Mouse (Mus musculus) gastrocnemius, postnatal 14 days (tissue): ENCODE results near the gene Aox4. TPM values are rescaled to one million over a fixed set of nuclear protein-coding genes. Genes with fewer than 3 reads are reported as not detected.

ENCODE experiments used
- DNase-seq: peaks from one replicate; pipeline ENCODE4 v3.0.0; 2021; ENCODE audit warnings: mixed read lengths
- intact Hi-C: fragments of 180-260 bp; cut with DNase I; formaldehyde crosslinking; loops from one replicate; pipeline ENCODE4 v1.15.1; 2025; ENCODE audit warnings: low total_unique reads
- total RNA-seq, 2 experiments: library from RNA; stranded (reverse); gene quantifications; 2 replicates each; pipeline ENCODE4 v1.2.3; 2021

Aox4 gene
- total RNA-seq, 2 experiments from 2014 or later = 0.14 TPM; not detected in 1

GRCm38 (mm10) chr1:58294730-58295129, 84.5 kb downstream of the Aox4 start:
- intact Hi-C loops = loop anchor here (5.0 kb wide), 1 partner anchor 137 kb away; no protein-coding TSS in a partner anchor
- no peak for DNase-seq

DNA sequence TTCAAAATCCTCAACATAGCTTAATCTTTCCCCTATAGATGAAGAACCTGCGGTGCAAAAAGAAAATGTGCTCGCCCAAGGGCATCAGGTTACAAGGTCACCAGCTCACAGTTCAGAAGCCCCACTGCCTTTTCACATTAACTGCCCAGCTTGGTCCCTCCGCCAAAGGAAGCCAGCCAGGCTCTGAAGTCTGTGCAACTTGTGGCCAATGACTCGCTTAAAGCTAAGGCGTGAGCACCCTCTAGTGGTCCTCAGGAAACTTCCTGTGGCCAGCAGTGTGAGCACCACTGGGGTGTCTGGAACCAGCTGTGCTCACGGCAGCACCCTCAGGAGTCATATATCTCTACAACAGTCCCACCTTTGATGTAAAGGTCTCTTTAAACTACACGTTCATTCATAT, 86.1 kb downstream of the Aox4 start:
- intact Hi-C loops = loop anchor here (5.0 kb wide), 1 partner anchor 139 kb away; no protein-coding TSS in a partner anchor
- peak; percentile 82 for DNase-seq

GRCm38 (mm10) chr1:58296821-58297220, 86.6 kb downstream of the Aox4 start:
- DNase-seq = no peak
- intact Hi-C loops = loop anchor here (5.0 kb wide), 1 partner anchor 140 kb away; no protein-coding TSS in a partner anchor

DNA sequence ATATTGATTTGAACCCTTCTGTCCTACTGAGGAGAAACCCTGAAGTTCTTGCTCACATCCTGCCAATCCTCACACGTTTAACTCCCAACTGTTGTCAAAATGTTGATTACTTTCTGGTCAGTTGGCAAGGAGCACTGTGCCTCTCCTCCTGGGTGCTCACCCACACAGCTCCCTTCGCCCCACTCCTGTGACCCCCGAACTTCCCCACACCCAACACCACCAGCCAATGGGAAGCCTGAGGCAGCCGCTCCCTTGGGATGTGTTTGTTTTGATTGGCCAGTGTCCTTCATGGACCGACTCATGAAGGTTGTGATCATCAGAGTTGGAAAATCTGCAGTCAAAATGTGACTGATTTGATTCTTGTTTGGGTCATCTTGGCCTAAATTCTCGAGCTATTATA, 88.2 kb downstream of the Aox4 start:
- intact Hi-C loops = loop anchor here (5.0 kb wide), 1 partner anchor 141 kb away; no protein-coding TSS in a partner anchor

GRCm38 (mm10) chr1:58301073-58301472, 90.9 kb downstream of the Aox4 start:
- no peak for DNase-seq
- intact Hi-C loops = no loop called here

More for the DNA sequence above, 88.2 kb downstream of the Aox4 start:
- no peak for DNase-seq

GRCm38 (mm10) chr1:58302015-58302414, 91.8 kb downstream of the Aox4 start:
- no peak for DNase-seq
- intact Hi-C loops = no loop called here

GRCm38 (mm10) chr1:58303009-58303408, 92.8 kb downstream of the Aox4 start:
- DNase-seq = no peak
- intact Hi-C loops = no loop called here

DNA sequence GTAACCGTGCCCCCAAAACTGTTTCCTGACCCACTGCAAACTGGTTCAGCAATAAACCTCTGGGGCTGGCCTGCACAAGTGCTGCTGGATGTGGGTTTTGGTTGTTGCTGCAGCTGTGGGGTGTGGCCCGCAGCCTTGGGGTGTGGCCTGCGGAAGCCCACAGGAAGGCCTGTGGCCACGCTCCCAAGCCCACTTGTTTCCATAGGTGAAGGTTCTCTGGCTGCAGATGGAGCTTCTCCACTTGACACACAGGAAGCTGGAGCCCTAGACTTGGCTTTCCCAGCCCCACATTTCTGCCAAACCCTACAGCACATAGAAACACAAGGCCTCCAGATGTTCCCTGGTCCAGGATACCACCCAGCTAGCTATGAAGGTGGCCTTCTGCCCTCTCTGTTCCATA, 93.5 kb downstream of the Aox4 start:
- intact Hi-C loops = no loop called here
- DNase-seq = peak; percentile 32

GRCm38 (mm10) chr1:58304296-58304695, 94.1 kb downstream of the Aox4 start:
- DNase-seq = no peak
- intact Hi-C loops = no loop called here

GRCm38 (mm10) chr1:58307181-58307580, 97.0 kb downstream of the Aox4 start:
- intact Hi-C loops = no loop called here
- DNase-seq = no peak

- no peak for DNase-seq
- intact Hi-C loops = no loop called here
These were observed 98.4 kb downstream of the Aox4 start for GRCm38 (mm10) chr1:58308594-58308993.

- no peak for DNase-seq
- intact Hi-C loops = no loop called here
These were observed 99.7 kb downstream of the Aox4 start for GRCm38 (mm10) chr1:58309853-58310252.

DNA sequence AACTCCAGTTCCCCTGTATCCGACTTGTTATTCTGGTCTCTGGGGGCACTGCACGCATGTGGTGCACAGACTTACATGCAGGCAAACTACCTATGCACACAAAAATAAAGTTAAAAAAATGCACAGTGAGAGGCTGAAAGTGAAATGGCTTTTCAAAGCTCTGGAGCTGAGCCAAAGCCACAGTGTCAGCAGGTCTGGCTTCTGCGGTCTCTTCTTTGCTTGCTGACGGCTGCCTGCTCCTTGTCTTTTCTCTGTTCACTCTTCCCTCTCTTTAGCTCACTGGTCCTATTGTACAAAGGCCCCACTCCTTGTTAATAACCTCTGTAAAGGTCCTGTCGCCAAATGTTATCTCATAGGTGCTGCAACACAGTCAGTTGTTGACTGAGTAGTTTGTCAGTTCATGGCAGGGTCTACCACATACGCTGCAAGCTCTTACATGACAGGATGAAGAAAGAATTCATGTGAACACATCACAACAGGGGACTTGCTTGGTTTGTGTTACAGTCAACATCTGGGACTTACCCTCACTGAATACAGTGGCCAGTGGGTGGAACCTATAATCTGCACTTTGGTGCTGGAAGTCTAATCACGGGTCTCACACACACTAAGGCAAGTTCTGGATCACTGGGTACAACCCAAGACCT, 101.1 kb downstream of the Aox4 start:
- no peak for DNase-seq
- intact Hi-C loops = no loop called here

DNA sequence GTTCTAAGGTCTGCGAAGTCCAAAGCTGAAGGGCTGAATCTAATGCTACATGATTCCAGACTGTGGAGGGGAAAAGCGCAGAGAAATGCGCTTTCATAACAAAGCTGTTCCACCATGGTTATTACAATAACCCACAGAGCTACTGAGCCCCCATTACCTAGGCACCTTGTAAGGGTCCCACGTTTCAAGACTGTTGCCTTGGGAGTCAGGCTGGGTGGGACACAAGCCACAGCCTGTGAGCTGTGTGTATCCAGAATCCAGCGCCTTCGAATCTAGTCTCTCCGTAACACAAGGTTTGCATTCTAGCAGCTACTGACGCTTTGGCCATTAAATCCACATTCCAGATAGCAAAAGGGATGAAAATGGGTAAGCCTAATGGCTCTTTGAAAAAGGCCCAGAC, 103.0 kb downstream of the Aox4 start:
- no peak for DNase-seq
- intact Hi-C loops = no loop called here

GRCm38 (mm10) chr1:58315532-58315931, 105.3 kb downstream of the Aox4 start:
- no peak for DNase-seq
- intact Hi-C loops = no loop called here

Other genes with a start within 250 kb of the Aox4 start
- gene Sgo2a, start 214.4 kb upstream of the Aox4 start, total RNA-seq = 1 to 10 TPM; 1.3 to 1.7 TPM
- gene Kctd18, start 191.4 kb upstream of the Aox4 start, total RNA-seq = 1 to 10 TPM; 3.8 to 4.5 TPM
- gene Aox1, start 180.5 kb upstream of the Aox4 start, total RNA-seq = 1 to 10 TPM; 3.6 to 4.9 TPM
- gene Aox3, start 97.3 kb upstream of the Aox4 start, total RNA-seq = under 1 TPM; 0.08 to 0.29 TPM
- gene Aox2, start 67.9 kb downstream of the Aox4 start, total RNA-seq = under 1 TPM; 0.08 to 0.13 TPM
- 10 to 100 TPM; 54.4 to 73.9 TPM for gene Bzw1, start 182.5 kb downstream of the Aox4 start, total RNA-seq
- gene Clk1, start 213.7 kb downstream of the Aox4 start, total RNA-seq = 10 to 100 TPM; 25.2 to 44.5 TPM
- 1 to 10 TPM; 9.3 to 9.5 TPM for gene Nif3l1, start 234.8 kb downstream of the Aox4 start, total RNA-seq
- 10 to 100 TPM; 14.6 to 15.3 TPM for gene Ppil3, start 235.1 kb downstream of the Aox4 start, total RNA-seq